Mouse (Mus musculus) B cell, adult 2 months (primary cell): Measurements from ENCODE around the gene Gm6034.
"Not testable (repeated sequence)": the region's sequence is repeated elsewhere in the genome, so short reads cannot be mapped to it uniquely, and the experiment has no call there.

ENCODE experiments used
- DNase-seq, 2 experiments: peaks; one replicate each; pipeline ENCODE4 v3.0.0; 2022

Gene Gm6034

DNA sequence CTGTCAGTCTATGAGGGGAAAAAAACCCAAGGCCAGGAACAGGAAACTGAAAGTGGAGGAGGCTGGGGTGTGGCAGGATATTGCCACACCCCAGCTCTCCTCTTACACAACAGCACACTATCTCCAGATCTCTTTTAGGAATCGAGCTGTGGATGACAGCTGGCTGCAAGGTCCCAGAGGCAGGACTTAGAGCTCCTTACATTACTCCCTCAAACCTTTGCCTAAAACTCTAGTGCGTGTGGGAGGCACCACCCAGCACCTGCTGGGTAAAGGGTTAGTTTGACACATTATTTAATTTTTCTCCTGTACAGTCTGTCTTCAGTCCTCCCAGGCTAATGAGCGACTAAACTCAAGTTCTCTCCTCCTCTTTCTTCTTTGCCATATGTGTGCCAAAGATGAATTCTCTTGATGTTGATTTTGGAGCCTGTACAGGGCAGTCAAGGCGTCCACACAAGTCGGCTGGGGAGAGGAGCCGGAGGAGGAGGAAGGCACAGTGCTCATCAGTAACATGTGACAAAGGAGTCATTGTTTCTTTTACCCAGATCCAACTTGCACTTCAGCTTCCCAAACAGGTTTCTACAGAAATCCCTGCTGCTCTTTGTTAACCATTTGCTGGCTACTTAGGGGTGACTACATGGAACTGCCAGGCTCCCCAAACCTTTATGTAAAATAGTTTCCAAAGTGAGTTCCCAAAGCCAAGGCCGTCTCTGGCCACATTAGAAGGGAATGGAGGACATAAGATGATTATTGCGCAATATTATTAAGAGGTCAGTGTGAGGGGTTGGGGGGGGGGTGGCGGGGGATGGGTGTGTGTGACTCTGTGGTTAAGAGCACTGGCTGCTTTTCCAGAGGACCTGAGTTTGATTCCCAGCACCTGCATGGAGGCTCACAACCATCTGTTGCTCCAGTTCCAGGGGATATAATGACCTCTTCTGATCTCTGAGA is 18.8 kb upstream of the Gm6034 start:
- peak in 1 of 2 experiments; percentile 47 for DNase-seq

DNA sequence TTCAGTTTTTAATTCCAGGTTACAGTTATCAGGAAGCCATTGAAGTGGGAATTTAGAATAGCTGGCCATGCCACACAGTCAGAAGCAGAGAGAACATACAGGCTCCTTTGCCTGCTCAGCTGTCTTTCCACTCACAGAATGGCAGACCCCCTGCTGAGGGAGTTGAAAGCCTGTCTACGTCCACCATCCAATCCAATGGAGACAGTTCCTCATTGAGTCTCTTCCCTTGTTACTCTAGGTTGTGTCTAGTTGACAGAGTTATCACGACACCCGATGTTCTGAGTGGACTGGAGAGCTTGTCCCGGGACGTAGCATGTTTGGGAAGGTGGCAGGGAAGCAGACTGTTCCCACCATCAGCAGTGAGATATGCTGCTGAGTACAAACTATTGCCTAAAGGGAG is 17.6 kb upstream of the Gm6034 start:
- DNase-seq: no peak

DNA sequence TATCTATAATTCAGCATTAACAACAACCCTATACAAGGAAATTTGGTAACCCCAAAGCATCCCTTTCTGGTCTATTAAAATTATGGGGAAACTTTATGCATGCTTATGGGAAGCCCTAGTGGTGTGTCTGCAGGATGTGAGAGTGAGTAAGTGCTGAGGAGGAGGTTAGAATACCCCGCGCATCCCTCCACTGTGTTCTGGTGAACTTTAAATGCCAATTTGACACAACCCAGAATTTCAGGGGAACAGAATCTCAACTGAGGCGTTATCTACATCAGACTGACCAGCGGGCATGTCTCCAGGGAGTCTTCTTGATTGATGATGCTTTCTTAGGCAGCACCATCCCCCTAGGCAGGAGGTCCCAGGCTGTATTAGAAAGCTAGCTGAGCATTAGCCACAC is 16.9 kb upstream of the Gm6034 start:
- DNase-seq: no peak

DNA sequence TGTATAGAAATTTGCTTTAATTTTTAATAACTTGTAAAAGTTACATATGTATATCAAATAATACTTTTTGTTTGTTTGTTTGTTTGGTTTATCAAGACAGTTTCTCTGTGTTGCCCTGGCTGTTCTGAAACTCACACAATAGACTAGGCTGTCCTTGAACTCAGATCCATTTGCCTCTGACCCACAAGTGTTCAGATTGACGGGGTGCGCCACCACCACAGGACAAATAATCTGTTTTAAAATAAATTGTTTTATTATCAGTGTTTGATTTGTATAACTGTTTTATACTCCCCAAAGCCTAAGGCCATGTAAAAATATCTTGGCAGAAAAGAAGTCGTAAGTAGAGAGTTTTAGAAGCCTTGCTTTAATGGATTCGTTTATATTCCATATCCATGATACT is 15.1 kb upstream of the Gm6034 start:
- no peak for DNase-seq

DNA sequence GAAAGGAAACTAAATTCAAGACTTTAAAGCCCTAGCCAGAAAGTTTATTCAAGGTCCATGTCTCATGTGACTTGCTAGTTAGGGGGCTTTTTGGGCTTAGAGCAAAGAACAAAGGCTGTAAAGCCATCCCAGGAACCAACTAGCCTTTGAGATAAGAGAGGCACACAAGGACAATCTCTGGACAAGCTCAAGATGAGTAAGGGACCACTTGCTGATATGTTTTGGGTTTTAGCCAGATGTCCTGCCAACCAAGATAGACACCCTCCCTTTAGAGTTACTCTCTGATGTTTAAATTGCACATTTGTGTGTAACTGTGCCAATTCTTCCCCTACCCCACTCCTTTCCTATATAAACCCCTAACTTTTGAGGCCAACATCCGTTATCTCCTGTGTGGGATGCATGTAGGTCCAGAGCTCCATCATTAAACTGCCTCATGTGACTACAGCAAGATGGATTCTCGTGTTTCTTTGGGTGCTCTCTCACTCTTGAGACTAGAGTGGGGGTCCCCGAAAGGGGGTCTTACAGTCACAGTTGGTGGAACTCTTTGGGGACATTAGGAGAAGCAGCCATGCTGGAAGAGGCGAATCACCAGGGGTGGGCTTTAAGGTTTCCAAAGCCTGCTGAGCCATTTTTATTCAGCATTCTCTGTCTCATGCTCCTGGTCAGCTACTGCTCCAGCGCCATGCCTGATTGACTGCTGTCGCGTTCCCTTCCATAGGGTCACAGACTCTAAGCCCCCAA is 13.7 kb upstream of the Gm6034 start:
- DNase-seq: no peak

DNA sequence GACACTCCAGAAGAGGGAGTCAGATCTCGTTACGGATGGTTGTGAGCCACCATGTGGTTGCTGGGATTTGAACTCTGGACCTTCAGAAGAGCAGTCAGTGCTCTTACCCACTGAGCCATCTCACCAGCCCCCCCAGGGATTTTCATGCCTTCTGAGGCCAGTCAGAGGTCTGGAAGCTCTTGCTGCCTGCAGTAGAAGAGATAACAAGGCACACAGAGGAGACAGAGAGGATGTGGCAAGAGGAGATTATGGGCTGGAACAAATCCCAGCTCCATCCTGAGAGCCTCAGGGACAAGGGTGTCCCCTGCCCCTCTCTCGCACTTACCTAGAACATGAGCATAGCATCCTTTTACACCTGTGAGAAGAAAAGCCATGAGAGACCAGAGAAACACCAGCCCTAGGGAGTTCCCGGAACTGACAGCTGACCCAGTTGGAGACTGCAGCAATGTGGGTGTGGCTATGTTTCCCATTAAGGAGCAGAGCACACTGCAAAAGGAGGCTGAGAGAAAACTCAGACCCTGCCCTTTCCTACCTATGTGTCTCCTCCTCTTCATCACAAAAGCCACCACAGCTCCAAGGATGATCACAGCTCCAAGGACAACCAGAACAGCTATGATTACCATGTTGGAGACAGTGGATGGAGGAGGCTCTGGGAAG is 12.6 kb upstream of the Gm6034 start:
- DNase-seq: not testable (repeated sequence)

DNA sequence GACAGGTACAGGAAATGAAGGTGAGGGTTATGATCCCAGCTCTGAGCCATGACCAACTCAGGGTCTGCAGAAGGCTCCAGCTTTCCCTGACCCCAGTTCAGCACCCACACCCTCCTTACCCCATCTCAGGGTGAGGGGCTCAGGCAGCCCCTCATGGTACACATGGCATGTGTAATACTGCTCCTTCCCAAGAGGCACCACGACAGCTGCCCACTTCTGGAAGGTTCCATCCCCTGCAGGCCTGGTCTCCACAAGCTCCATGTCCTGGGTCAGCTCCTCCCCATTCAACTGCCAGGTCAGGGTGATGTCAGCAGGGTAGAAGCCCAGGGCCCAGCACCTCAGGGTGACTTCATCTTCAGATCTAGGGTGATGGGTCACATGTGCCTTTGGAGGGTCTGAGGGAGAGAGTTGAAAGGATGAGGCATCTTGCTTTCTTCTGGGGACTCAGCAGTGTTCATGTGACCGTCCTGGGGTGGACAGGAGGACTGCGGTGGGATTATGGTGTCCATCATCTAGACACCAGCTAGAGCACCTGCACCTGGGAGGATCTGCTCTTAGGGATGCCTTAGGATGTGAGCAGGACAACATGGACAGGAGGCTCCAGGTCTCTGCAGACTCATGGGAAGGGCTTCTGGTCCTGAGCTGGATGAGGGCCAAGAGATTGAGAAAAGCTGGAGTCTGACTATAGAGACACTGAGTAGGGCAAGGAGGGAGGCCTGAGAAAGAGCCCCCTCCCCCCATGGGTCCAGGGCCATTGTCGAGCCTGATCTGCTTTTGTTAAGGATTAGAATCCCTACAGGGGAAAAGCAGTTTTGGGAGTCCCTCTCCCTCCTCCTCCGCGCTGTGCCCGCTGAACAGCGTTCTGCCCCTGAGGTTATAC is 11.8 kb upstream of the Gm6034 start:
- not testable (repeated sequence) for DNase-seq

DNA sequence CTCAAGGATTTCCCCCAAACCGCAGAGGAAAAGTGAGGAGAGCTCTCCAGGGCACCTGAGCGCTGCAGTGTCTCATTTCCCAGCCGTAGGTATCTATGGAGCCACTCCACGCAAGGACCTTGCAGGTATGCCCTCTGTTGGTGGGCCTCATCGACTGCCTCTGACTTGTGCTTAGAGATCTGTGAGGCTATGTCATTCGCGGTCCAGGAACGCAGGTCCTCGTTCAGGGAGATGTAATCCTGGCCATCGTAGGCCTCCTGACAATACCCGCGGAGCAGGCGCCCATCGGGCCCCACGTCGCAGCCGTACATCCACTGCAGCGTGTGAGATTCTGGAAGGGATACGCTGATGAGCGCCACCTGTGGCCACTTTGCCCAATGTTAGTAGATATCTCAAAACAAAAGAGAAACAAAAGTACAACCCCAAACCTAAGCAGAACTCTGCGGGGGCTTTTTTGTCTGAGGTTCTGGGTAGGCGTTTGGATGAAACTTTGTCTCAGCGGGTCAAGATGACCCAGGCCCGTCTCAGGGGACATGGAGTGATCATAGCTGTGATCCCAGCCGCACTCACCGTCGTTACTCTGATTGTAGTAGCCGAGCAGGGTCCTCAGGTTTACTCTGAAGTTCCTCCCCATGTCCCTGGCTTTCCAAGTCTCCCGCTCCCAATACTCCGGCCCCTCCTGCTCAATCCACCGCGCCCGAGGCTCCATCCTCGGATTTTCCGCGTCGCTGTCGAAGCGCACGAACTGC is 11.0 kb upstream of the Gm6034 start:
- DNase-seq: peak; percentile 70 to 72

DNA sequence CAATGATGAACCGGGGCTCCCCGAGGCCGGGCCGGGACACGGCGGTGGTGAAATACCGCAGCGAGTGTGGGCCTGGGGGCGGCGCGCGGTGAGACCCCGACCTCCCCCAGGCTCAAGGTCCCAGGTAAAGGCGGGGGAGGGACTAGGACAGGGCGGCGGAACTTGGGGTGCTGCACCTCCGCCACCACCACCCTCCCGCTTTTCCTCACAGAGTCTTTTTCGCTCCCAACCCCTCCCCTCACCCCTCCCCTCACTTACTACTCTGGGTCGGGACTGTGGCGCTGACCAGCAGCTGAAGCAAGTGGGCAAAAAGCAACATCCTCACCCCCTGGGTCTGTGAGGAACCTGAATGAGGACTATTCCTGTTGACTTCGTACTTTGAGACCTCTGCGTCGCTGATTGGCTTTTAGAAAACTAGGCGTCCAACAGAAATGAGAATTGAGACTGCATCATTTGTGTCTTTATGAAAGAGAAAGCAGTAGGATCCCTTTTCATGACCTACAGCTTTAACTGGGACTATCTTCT is 10.3 kb upstream of the Gm6034 start, which contains the start of gene H2-T23:
TSS of gene H2-T23 (minus strand) at position 505 of the 525 bp plus-strand sequence.
- peak; percentile 76 to 78 for DNase-seq

DNA sequence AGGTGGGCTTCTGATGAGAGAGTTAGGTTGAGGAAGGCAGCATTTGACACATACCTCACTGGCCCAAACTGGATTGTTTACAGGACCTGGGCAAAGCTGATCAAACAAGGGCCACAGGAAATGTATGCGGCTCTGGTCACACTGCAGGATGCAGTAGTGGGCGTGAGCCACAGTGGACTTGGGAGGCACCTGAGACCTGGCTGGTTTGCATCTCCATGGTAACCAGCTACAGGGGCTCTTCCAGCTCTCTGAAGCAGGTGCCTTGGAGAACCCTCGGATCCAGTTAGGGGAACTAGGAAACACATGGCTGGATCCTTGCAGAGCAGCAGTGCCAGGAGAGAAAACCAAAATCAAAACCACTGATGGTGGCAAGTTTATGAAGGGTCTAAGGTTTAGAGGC is 8.2 kb upstream of the Gm6034 start:
- not testable (repeated sequence) for DNase-seq

DNA sequence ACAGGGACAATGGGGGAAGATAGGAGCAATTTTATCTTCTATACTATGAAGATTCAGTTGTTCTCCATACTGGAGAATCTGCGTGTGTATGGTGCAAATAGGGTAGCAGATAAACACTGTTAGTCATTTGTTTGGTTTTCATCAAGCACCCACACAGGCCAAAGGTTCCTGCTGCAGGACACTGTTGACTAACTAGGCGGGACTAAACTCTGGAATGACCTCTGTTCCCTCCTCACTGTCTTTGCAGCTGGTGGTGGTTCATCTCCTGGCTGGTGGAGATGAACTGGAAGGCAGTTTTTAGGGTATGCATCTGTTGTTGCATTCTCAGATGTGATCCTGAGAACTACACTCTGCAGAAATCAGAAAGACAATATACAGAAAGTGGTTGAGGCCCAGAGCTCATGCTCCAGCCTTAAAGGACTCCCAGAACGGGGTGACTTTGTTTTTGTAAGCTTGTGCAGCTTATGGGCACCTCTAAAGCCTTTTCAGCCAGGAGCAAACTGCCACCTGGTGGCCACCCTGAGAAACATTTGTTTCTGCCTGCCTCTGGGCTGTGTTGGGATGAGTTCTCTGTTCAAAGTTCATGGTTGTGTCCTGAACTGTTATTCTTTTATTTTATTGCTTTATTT is 7.6 kb upstream of the Gm6034 start:
- peak; percentile 81 to 82 for DNase-seq

DNA sequence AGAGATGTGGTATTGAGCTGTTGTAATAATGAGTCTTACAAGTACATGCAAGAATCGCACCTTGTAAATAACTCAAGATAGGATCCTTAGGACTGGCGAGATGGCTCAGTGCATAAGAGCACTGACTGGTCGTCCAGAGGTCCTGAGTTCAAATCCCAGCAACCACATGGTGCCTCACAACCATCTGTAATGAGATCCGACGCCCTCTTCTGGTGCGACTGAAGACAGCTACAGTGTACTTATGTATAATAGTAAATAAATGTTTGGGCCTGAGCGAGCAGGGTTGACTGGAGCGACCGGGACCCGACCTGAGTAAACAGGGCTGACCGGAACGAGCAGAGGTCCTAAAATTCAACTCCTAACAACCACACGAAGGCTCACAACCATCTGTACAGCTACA is 6.6 kb upstream of the Gm6034 start:
- not testable (repeated sequence) for DNase-seq

DNA sequence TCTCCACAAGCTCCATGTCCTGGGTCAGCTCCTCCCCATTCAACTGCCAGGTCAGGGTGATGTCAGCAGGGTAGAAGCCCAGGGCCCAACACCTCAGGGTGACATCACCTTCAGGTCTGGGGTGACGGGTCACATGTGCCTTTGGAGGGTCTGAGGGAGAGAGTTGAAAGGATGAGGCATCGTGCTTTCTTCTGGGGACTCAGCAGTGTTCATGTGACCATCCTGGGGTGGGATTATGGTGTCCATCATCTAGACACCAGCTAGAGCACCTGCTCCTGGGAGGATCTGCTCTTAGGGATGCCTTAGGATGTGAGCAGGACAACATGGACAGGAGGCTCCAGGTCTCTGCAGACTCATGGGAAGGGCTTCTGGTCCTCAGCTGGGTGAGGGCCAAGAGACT is 2.2 kb upstream of the Gm6034 start:
- DNase-seq: not testable (repeated sequence)

DNA sequence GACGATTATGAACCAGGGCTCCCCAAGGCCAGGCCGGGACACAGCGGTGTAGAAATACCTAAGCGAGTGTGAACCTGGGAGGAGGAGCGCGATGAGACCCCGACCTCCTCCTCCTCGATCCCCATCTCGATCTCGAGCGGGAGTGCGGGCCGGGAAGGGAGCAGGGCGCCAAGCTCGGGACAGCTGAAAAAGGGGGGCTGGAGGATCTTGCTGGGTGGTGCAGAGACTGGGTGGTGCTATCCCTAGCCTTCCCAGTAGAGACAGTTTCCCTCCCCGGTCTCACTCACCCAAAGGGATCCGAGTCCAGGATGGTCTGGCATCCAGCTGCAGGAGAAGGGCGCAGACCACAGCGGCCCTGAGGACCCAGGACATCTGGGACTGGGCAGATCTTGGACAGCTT is 706 bp upstream of the Gm6034 start:
- DNase-seq: not testable (repeated sequence)

DNA sequence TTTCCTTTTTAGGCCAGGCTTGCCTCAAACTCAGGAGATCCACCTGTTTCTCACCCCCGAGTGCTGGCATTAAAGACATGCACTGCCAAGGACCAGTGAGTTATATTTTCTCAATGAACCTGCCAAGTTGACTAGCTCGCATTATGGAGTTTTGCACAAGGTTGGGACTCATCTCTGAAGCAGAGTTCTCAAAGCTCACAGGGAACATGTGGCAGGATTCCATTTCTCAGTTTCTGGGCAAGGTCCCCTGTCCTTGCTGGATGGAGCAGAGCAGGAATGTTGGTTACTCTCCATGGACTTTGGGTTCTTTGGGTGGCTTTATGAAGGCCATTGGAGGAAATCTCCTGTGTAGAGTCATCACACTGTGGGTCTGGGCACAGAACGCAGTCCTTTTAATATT is 525 bp downstream of the Gm6034 start:
- DNase-seq: no peak

DNA sequence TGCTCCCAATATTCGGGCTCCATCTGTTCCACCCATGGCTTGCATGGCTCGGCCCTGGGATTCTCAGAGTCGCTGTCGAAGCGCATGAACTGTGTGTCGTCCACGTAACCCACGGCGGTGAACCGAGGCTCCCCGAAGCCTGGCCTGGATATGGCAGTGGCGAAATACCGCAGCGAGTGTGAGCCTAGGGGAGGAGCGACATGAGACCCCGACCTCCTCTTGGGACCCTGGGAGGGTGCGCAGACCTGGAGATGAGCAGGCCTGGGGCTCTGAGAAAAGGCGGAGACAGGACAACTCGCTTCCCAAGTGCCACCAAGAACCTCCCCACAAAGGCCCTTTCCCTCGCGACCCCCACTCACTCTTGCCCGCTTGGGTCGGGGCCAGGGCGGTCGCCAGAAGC is 15.2 kb downstream of the Gm6034 start:
- not testable (repeated sequence) for DNase-seq

DNA sequence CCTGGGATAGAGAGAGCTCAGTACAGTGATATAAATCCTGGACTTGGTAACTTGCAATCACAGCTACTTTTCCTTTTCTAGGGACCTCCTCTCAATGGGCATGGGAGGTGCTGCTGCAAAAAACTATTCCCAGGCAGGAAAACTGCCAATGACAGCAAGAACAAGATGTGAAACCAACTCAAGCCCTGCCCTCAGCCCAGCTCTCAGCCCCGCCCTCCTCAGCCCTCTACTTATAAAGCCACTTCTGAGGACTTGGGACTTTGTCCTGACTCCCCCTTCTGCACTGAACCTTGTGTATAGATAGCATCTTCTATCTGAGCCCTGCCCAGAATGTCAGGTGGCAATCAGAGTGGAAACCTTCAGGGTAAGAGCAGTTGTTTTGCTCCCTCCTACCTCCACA is 15.6 kb downstream of the Gm6034 start, which contains the start of gene Gm11127:
TSS of gene Gm11127 (minus strand) at position 10 of the 400 bp plus-strand sequence.
- not testable (repeated sequence) for DNase-seq

DNA sequence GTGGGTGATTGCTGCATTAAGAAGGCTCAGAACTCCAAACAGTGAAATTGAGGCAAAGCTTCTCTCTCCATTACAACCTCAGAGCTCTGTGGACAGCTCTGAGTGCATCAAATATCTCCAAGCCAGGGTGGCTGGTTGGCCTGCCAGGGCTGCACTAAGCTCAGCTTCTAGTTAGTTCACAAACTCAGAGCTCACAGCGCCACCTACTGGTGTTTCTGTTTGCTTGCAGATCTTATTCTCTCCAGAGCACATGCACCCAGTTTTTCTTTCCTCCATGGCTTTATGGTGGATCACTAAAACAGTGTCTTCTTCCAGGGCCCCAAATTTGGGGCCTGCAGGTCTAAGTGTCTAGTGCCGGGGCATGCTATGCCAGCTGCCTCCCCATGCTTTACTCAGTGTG is 18.1 kb downstream of the Gm6034 start:
- peak; percentile 92 to 93 for DNase-seq

DNA sequence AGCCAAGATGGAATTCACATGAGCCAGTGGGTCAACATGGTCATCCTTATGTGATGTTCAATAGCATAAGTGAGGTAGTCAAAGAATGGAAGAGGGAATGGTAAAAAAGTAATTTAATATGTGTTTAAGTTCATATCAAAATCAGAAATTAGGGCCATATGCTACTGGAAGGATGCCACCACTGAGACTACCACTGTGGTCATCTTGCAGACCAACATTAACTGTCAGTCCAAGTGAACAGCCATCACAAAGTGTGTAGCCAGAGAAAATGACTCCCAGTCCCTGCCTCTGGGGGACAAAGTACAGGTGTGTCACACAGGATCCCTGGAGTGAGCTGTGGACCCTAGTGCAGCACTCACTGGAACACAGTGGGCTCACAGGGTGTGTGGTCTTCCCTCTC is 39.1 kb downstream of the Gm6034 start:
- DNase-seq: not testable (repeated sequence)

DNA sequence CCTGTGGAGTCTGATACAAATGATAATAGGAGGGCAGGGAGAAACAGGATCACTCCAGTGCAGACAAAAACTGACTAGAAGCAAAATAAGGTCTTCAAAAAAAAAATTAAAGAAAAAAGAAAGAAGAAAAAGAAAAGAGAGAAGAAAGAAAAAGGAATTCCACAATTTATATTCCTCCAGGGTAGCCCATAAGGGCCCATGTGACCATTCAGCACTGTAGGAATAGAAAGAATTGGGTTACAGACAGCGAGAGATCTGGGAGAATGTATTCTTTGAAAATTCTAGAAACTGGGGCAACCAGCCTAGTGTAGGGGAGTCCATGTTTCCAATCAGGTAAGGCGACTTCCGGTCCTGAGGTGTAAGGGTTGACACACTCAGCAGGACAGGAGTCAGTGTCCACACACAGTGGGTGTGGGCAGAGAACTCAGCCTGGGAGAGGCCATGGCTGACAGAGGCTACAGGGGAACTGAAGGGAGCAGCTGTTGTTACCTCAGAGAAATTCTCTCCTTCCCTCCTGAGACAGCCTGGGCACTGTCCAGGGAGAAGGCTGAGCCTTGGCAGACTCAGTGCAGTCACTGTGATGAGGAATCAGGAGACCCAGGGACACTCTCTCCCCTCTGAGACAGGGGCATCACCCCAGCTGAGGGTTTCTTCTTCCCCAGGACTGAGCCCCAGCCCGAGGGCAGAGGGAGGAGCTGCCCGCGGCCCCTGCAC is 39.9 kb downstream of the Gm6034 start:
- DNase-seq: peak in 1 of 2 experiments; percentile 18
